Mouse (Mus musculus) right cerebral cortex, postnatal 4 days (tissue): ENCODE results near the gene Zfp119b.
"Not testable (repeated sequence)": the region's sequence is repeated elsewhere in the genome, so short reads cannot be mapped to it uniquely, and the experiment has no call there.

ENCODE experiments used
- DNase-seq: peaks from one replicate; pipeline ENCODE4 v3.0.0-alpha.2; 2022

The Zfp119b gene

GRCm38 (mm10) chr17:55957168-55957567 lies 7.9 kb upstream of the Zfp119b start:
- DNase-seq, result peak; percentile 84

- no peak for DNase-seq
Observed at GRCm38 (mm10) chr17:55956591-55956990, 7.3 kb upstream of the Zfp119b start.

GRCm38 (mm10) chr17:55956129-55956528 lies 6.8 kb upstream of the Zfp119b start:
- peak; percentile 83 for DNase-seq

GRCm38 (mm10) chr17:55954229-55954628 lies 4.9 kb upstream of the Zfp119b start:
- no peak for DNase-seq

GRCm38 (mm10) chr17:55953751-55954150 lies 4.5 kb upstream of the Zfp119b start:
- no peak for DNase-seq

- DNase-seq, result no peak
Observed at GRCm38 (mm10) chr17:55952447-55953027, 3.2 kb upstream of the Zfp119b start, which contains the start of gene Ebi3. Gene Ebi3, plus strand, starts transcription at chr17:55952640.

GRCm38 (mm10) chr17:55952041-55952440 lies 2.7 kb upstream of the Zfp119b start:
- no peak for DNase-seq

- DNase-seq, result no peak
Observed at GRCm38 (mm10) chr17:55950601-55951000, 1.3 kb upstream of the Zfp119b start.

GRCm38 (mm10) chr17:55948647-55949046 lies 653 bp downstream of the Zfp119b start:
- no peak for DNase-seq

- DNase-seq, result no peak
Observed at GRCm38 (mm10) chr17:55945696-55946095, 3.6 kb downstream of the Zfp119b start.

GRCm38 (mm10) chr17:55944866-55945682 lies 4.2 kb downstream of the Zfp119b start:
- DNase-seq, result peak; percentile 82

- not testable (repeated sequence) for DNase-seq
Observed at GRCm38 (mm10) chr17:55944387-55944865, 4.9 kb downstream of the Zfp119b start.

- DNase-seq, result no peak
Observed at GRCm38 (mm10) chr17:55933191-55933590, 16.1 kb downstream of the Zfp119b start.

- DNase-seq, result no peak
Observed at GRCm38 (mm10) chr17:55932635-55933034, 16.7 kb downstream of the Zfp119b start.

- DNase-seq, result peak; percentile 60
Observed at GRCm38 (mm10) chr17:55931553-55932502, 17.5 kb downstream of the Zfp119b start.

- no peak for DNase-seq
Observed at GRCm38 (mm10) chr17:55906669-55907068, 42.6 kb downstream of the Zfp119b start.

- DNase-seq, result no peak
Observed at GRCm38 (mm10) chr17:55904131-55904530, 45.2 kb downstream of the Zfp119b start.

GRCm38 (mm10) chr17:55903687-55904086 lies 45.6 kb downstream of the Zfp119b start:
- no peak for DNase-seq

GRCm38 (mm10) chr17:55903087-55903486 lies 46.2 kb downstream of the Zfp119b start:
- no peak for DNase-seq

GRCm38 (mm10) chr17:55892406-55892955 lies 56.8 kb downstream of the Zfp119b start:
- DNase-seq, result not testable (repeated sequence)
